Mouse (Mus musculus) myocyte (in vitro differentiated cells): Measurements from ENCODE around the gene Fn3k. TPM values are rescaled to one million over a fixed set of nuclear protein-coding genes. Genes with fewer than 3 reads are reported as not detected.

Experiments used
- H3K27me3 ChIP-seq: one replicate; pipeline ENCODE4 v1.6.1; 2011; ENCODE audit not compliant: control insufficient read depth, insufficient read depth, insufficient read length
- H3K36me3 ChIP-seq: one replicate; pipeline ENCODE4 v1.6.1; 2011; ENCODE audit not compliant: control insufficient read depth, insufficient read depth
- H3K4me2 ChIP-seq: one replicate; pipeline ENCODE4 v1.6.1; 2011; ENCODE audit warnings: low read depth, control low read depth
- H3K4me3 ChIP-seq: one replicate; pipeline ENCODE4 v1.5.1; 2011; ENCODE audit warnings: mild to moderate bottlenecking, control low read depth, moderate library complexity
- H3K79me2 ChIP-seq: one replicate; pipeline ENCODE4 v1.6.1; 2011; ENCODE audit not compliant: control insufficient read depth, insufficient read depth
- H3ac ChIP-seq: one replicate; pipeline ENCODE4 v1.6.1; 2011; ENCODE audit not compliant: control insufficient read depth, insufficient read length
- MAX ChIP-seq: IDR thresholded peaks from one replicate; pipeline ENCODE4 v1.6.1; 2011; ENCODE audit warnings: low read depth, mild to moderate bottlenecking, control low read depth
- MYOG ChIP-seq, 3 experiments: IDR thresholded peaks; one replicate each; pipeline ENCODE4 v1.6.1; 2011; ENCODE audit warnings: control low read depth in 2 of 3, low read depth in 2 of 3, mild to moderate bottlenecking in 2 of 3; ENCODE audit not compliant: insufficient read length in 2 of 3, control insufficient read depth in 1 of 3, insufficient read depth in 1 of 3
- POLR2A ChIP-seq: IDR thresholded peaks from one replicate; pipeline ENCODE4 v1.6.1; 2011; ENCODE audit warnings: low read depth, mild to moderate bottlenecking, control low read depth, moderate library complexity; ENCODE audit not compliant: insufficient read length
- TCF12 ChIP-seq: IDR thresholded peaks from one replicate; pipeline ENCODE4 v1.6.1; 2011; ENCODE audit warnings: mild to moderate bottlenecking, control low read depth; ENCODE audit not compliant: poor library complexity, insufficient read depth, severe bottlenecking
- TCF3 ChIP-seq: IDR thresholded peaks from one replicate; pipeline ENCODE4 v1.6.1; 2011; ENCODE audit warnings: low read depth, control low read depth; ENCODE audit not compliant: insufficient read length
- polyA plus RNA-seq: library from polyadenylated mRNA; unstranded; fragments of >200 nt; fragmentation: generic; extraction: Trizol; gene quantifications from one replicate; pipeline ENCODE4 v1.2.1, GENCODE M21; 2012; ENCODE audit warnings: missing spikeins

Fn3k gene
- polyA plus RNA-seq, 1 experiment = 28.9 TPM

GRCm38 (mm10) chr11:121490651-121491050 lies 55.9 kb downstream of the Fn3k start:
- H3K4me2 ChIP-seq = no peak overlapping the region
- TF ChIP-seq MAX (no peak), TCF3 (no peak), TCF12 (no peak), POLR2A (no peak), MYOG (IDR thresholded peaks at IDR 0.05; ENCODE audit: control insufficient read depth in 1 of 3, insufficient read depth in 1 of 3, insufficient read length in 2 of 3, low read depth in 2 of 3) (no peak)
- no peaks in the 10 kb centered on the region for H3K79me2 ChIP-seq
- H3K4me3 ChIP-seq = no peak overlapping the region
- H3ac ChIP-seq = no peak overlapping the region
- no peaks in the 10 kb centered on the region for H3K36me3 ChIP-seq
- no peaks in the 10 kb centered on the region for H3K27me3 ChIP-seq

Other genes with a start within 250 kb of the Fn3k start
- 11.6 TPM for gene Hexdc, start 230.5 kb upstream of the Fn3k start, polyA plus RNA-seq
- gene Ogfod3, start 230.2 kb upstream of the Fn3k start, polyA plus RNA-seq = 12.5 TPM
- 22.3 TPM for gene Cybc1, start 205.6 kb upstream of the Fn3k start, polyA plus RNA-seq
- 27.0 TPM for gene Narf, start 197.7 kb upstream of the Fn3k start, polyA plus RNA-seq
- gene Foxk2, start 174.9 kb upstream of the Fn3k start, polyA plus RNA-seq = 41.7 TPM
- gene Wdr45b, start 80.5 kb upstream of the Fn3k start, polyA plus RNA-seq = 66.4 TPM
- 13.5 TPM for gene Rab40b, start 46.7 kb upstream of the Fn3k start, polyA plus RNA-seq
- gene Fn3krp, start 13.5 kb upstream of the Fn3k start, polyA plus RNA-seq = 5.7 TPM
- 111 TPM for gene Tbcd, start 17.0 kb downstream of the Fn3k start, polyA plus RNA-seq
- gene Zfp750, start 84.4 kb downstream of the Fn3k start, polyA plus RNA-seq = 0.66 TPM
- 5.4 TPM for gene B3gntl1, start 238.2 kb downstream of the Fn3k start, polyA plus RNA-seq